In genomic region chr2:155442916-155443315, GRCm38 (mm10) we compare ENCODE assay signal across 20 mouse cellular contexts.
"Had no signal": no experiment of that assay in that cellular context is flagged by ENCODE, and none has a peak within 500 bp of the region (broad histone marks: within the 10 kb centered on the region; RNA-seq: fewer than 3 reads in every experiment).

No protein-coding gene starts in this region.

- DNase-seq: liver, postnatal 0 days; lung, adult 2 months; lung, postnatal 14 days; lung, postnatal 36 days; retina, postnatal 1 day; right cerebral cortex, adult 18-20 months; right cerebral cortex, postnatal 25 days; right cerebral cortex, postnatal 4 days; spleen, adult 18-20 months; thymus, adult 18-20 months; thymus, postnatal 14 days; thymus, postnatal 36 days had no signal

- H3K9ac ChIP-seq: liver, postnatal 0 days; lung, embryonic 15.5 days; midbrain, embryonic 13.5 days; midbrain, embryonic 15.5 days; neural tube, embryonic 13.5 days; neural tube, embryonic 15.5 days had no signal

- H3K36me3 ChIP-seq: lung, embryonic 15.5 days; midbrain, embryonic 13.5 days; midbrain, embryonic 15.5 days had no signal

- H3K27ac ChIP-seq: lung, embryonic 15.5 days; midbrain, embryonic 10.5 days; midbrain, embryonic 13.5 days; midbrain, embryonic 15.5 days; neural tube, embryonic 13.5 days; neural tube, embryonic 15.5 days had no signal

- H3K4me3 ChIP-seq: lung, embryonic 15.5 days; midbrain, embryonic 10.5 days; midbrain, embryonic 13.5 days; midbrain, embryonic 15.5 days; myocyte; neural tube, embryonic 13.5 days; neural tube, embryonic 15.5 days had no signal

- H3K4me2 ChIP-seq: lung, embryonic 15.5 days; midbrain, embryonic 13.5 days; midbrain, embryonic 15.5 days; neural tube, embryonic 13.5 days; neural tube, embryonic 15.5 days had no signal

- ATAC-seq: liver, postnatal 0 days; lung, postnatal 0 days; midbrain, embryonic 13.5 days; midbrain, embryonic 15.5 days had no signal

- H3K9me3 ChIP-seq: lung, embryonic 15.5 days; midbrain, embryonic 10.5 days; midbrain, embryonic 13.5 days; midbrain, embryonic 15.5 days; neural tube, embryonic 13.5 days; neural tube, embryonic 15.5 days had no signal

- H3K27me3 ChIP-seq: lung, embryonic 15.5 days; midbrain, embryonic 13.5 days; midbrain, embryonic 15.5 days; neural tube, embryonic 13.5 days; neural tube, embryonic 15.5 days had no signal

- H3K4me1 ChIP-seq: lung, embryonic 15.5 days; midbrain, embryonic 10.5 days; midbrain, embryonic 15.5 days had no signal
